Mouse (Mus musculus) adrenal gland, postnatal 0 days (tissue): ENCODE measurements around the gene Lta. TPM values are rescaled to one million over a fixed set of nuclear protein-coding genes. Genes with fewer than 3 reads are reported as not detected.

Experiments
- microRNA-seq: library from miRNA; unstranded; fragments of <30 nt; microRNA quantifications from one replicate; pipeline ENCODE4, GENCODE M21; 2016; ENCODE audit warnings: borderline replicate concordance; ENCODE audit not compliant: insufficient number of aligned reads
- polyA plus RNA-seq: library from polyadenylated mRNA; unstranded; fragments of >200 nt; fragmentation: Nextera tagmentation; extraction: Ambion mirVana; gene quantifications from 2 replicates; pipeline ENCODE4 v1.2.1, GENCODE M21; 2015

The Lta gene
- polyA plus RNA-seq: 0.09 and 0.25 TPM in 2 replicates

GRCm38 (mm10) chr17:35204494-35205379, at the start of gene Lta:
Gene Lta, minus strand, starts transcription at chr17:35205351.

GRCm38 (mm10) chr17:35241305-35242014, 36.3 kb upstream of the Lta start, which contains the start of gene Ddx39b:
Gene Ddx39b, plus strand, starts transcription at chr17:35241746.

GRCm38 (mm10) chr17:35235614-35236389, 30.7 kb upstream of the Lta start, which contains the start of gene Nfkbil1:
Gene Nfkbil1, minus strand, starts transcription at chr17:35235792.

GRCm38 (mm10) chr17:35233114-35233980, 28.2 kb upstream of the Lta start, which contains the start of gene Atp6v1g2:
Gene Atp6v1g2, plus strand, starts transcription at chr17:35233660.

DNA sequence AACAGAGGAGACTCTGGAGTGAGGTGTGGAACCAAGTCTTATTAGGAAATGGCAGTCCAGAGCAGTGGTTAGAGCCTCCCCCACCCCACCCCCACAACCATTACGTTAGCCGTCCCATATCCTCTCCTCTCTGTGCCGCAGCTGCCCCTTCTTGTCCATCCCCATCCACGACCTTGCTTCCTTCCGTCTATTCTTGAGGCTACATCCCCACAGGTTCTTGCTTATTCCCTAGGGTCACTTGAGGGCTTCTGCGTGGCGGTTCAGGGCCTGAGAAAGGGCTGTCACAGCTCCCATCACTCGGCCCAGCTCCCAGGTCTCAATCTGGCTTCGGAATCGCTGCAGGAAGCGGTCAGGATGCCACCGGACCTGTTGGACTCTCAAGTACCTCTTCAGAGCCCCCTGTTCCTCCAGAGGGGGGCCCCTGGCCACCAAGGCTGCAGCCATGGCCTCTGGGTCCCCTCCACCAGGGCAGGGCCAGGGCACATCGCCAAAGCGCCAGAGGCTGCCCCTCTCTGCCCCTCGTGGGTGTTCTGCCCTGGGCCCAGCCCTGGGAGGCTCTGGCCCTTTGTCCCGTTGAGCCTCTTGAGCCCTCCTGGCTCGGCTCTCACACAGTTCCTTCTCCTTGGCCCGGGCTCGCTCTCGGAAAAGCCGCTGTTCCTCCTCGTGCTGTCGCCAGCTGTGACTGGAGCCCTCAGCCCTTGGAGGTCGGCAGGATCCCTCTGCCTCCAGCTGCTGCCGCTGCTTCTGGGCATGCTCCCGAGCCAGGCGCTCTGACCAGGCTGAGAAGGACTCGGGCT, 15.2 kb upstream of the Lta start, which contains the start of gene Gm16181:
Gm16181 (plus strand) TSS at position 679 of the 797 bp plus-strand sequence.

DNA sequence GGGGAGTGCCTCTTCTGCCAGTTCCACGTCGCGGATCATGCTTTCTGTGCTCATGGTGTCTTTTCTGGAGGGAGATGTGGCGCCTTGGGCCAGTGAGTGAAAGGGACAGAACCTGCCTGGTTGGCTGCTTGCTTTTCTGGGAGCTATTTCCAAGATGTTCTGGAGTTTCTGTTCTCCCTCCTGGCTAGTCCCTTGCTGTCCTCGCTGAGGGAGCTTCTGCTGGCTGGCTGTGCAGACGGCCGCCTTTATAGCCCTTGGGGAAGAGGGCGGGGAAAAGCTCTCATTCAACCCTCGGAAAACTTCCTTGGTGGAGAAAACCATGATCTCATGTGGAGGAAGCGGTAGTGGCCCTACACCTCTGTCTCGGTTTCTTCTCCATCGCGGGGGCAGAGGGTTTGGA, 3.4 kb downstream of the Lta start, which contains the start of gene Tnf:
Tnf (minus strand) TSS at position 221 of the 400 bp plus-strand sequence.

DNA sequence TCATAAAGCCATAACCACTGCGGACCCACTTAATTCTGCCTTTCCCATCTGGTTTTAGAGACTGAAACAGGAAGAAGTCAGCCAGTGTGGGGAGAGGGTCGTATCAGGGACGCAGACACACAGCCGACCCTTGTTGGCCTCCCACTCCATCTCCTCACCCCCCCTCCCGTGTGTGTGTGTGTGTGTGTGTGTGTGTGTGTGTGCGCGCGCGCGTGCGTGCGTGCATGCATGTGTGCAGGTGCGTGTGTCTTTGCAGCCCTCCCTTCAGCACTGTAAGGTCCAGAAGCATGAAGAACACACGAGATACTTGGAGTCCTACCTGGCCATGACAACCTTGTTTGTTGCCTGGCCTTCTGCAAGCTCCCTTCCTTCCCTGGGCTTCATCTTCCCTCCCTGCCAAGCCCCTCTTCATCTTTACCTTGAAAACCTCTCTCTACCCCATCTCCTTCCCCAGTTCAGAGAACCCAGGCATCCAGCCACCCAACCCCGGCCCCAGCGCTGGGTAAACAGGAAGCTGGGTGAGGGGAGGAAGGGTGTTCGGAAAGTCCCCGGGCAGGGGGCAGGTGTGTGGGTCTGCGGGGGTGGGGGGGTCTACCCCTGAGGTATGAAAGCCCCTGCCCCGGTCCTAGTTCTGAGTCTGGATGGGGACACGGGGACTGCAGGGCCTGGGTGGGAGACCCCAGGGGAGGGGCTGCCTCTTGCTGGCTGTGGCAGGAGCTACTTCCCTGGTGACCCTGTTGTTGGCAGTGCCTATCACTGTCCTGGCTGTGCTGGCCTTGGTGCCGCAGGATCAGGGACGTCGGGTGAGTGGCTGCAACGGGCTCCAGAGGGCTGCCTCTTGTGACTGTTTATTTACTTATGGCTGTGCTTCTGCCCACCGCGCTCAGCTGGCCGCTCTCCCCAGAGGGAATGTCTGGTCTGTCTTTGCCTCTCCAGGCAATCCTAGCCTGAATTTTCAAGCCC, 11.0 kb downstream of the Lta start, which contains the start of gene Ltb:
Ltb (plus strand) TSS at position 559 of the 963 bp plus-strand sequence.

GRCm38 (mm10) chr17:35187959-35188610, 17.1 kb downstream of the Lta start, which contains the start of gene Lst1:
Gene Lst1, minus strand, starts transcription at chr17:35188439.

GRCm38 (mm10) chr17:35175968-35176367, 29.2 kb downstream of the Lta start, which contains the start of gene Aif1:
Gene Aif1, minus strand, starts transcription at chr17:35176068.

GRCm38 (mm10) chr17:35164568-35165450, 40.3 kb downstream of the Lta start, which contains the start of gene Prrc2a:
Gene Prrc2a, minus strand, starts transcription at chr17:35164897.

Small RNAs within 50 kb of the gene (microRNA-seq; reads per million reads assigned to microRNA genes)
- gene Mir6973a (not detected), gene Mir6974 (not detected), gene Mir6975 (not detected), gene Mir8094 (not detected)

Other genes with a start within 250 kb of the Lta start
- gene Hspa1b, start 246.1 kb downstream of the Lta start, polyA plus RNA-seq: 1.4 and 1.6 TPM in 2 replicates
- gene Gm20481, start 235.4 kb downstream of the Lta start, polyA plus RNA-seq: not detected in 2 replicates
- 11.8 and 21.4 TPM in 2 replicates for gene Hspa1a, start 233.2 kb downstream of the Lta start, polyA plus RNA-seq
- gene Hspa1l, start 232.6 kb downstream of the Lta start, polyA plus RNA-seq: 0.11 and 0.17 TPM in 2 replicates
- gene Lsm2, start 223.5 kb downstream of the Lta start, polyA plus RNA-seq: 62.8 and 87.8 TPM in 2 replicates
- gene Vars, start 204.4 kb downstream of the Lta start, polyA plus RNA-seq: 31.9 and 37.8 TPM in 2 replicates
- gene Vwa7, start 188.8 kb downstream of the Lta start, polyA plus RNA-seq: 0.21 and 0.35 TPM in 2 replicates
- gene Sapcd1, start 177.3 kb downstream of the Lta start, polyA plus RNA-seq: 4.2 and 6.4 TPM in 2 replicates
- 2.5 and 3.4 TPM in 2 replicates for gene Msh5, start 158.6 kb downstream of the Lta start, polyA plus RNA-seq
- 309 and 357 TPM in 2 replicates for gene Clic1, start 155.4 kb downstream of the Lta start, polyA plus RNA-seq
- gene Ddah2, start 146.3 kb downstream of the Lta start, polyA plus RNA-seq: 134 and 219 TPM in 2 replicates
- gene Ly6g6c, start 140.0 kb downstream of the Lta start, polyA plus RNA-seq: 0.19 and 0.61 TPM in 2 replicates
- 0.55 and 0.69 TPM in 2 replicates for gene Mpig6b, start 139.2 kb downstream of the Lta start, polyA plus RNA-seq
- 0.12 and 0.55 TPM in 2 replicates for gene Ly6g6e, start 128.4 kb downstream of the Lta start, polyA plus RNA-seq
- gene Ly6g6d, start 127.3 kb downstream of the Lta start, polyA plus RNA-seq: 1.4 and 2.1 TPM in 2 replicates
- gene Ly6g6f, start 119.7 kb downstream of the Lta start, polyA plus RNA-seq: 0.22 and 0.73 TPM in 2 replicates
- 94.1 and 104 TPM in 2 replicates for gene Abhd16a, start 116.1 kb downstream of the Lta start, polyA plus RNA-seq
- not detected in 2 replicates for gene Ly6g5c, start 97.1 kb downstream of the Lta start, polyA plus RNA-seq
- gene Ly6g5b, start 89.9 kb downstream of the Lta start, polyA plus RNA-seq: 0.30 and 0.47 TPM in 2 replicates
- 14.4 and 16.6 TPM in 2 replicates for gene Gpank1, start 83.9 kb downstream of the Lta start, polyA plus RNA-seq
- gene Csnk2b, start 83.3 kb downstream of the Lta start, polyA plus RNA-seq: 161 and 223 TPM in 2 replicates
- 8.9 and 11.5 TPM in 2 replicates for gene D17H6S53E, start 79.0 kb downstream of the Lta start, polyA plus RNA-seq
- gene Apom, start 73.3 kb downstream of the Lta start, polyA plus RNA-seq: 26.8 and 40.5 TPM in 2 replicates
- 40.7 and 47.0 TPM in 2 replicates for gene Bag6, start 70.2 kb downstream of the Lta start, polyA plus RNA-seq
- 64.0 and 83.9 TPM in 2 replicates for gene Prrc2a, start 40.5 kb downstream of the Lta start, polyA plus RNA-seq
- 28.3 and 48.7 TPM in 2 replicates for gene Aif1, start 29.3 kb downstream of the Lta start, polyA plus RNA-seq
- 25.5 and 35.9 TPM in 2 replicates for gene Lst1, start 16.9 kb downstream of the Lta start, polyA plus RNA-seq
- gene Ltb, start 10.9 kb downstream of the Lta start, polyA plus RNA-seq: 2.1 and 4.4 TPM in 2 replicates
- 0.26 and 0.39 TPM in 2 replicates for gene Tnf, start 3.3 kb downstream of the Lta start, polyA plus RNA-seq
- gene Gm16181, start 15.5 kb upstream of the Lta start, polyA plus RNA-seq: 0.37 TPM in 1 of 2 replicates, not detected in the other
- 9.4 and 13.5 TPM in 2 replicates for gene Atp6v1g2, start 28.3 kb upstream of the Lta start, polyA plus RNA-seq
- 15.2 and 18.3 TPM in 2 replicates for gene Nfkbil1, start 30.4 kb upstream of the Lta start, polyA plus RNA-seq
- 140 and 197 TPM in 2 replicates for gene Ddx39b, start 36.4 kb upstream of the Lta start, polyA plus RNA-seq
- gene H2-D1, start 57.4 kb upstream of the Lta start, polyA plus RNA-seq: 191 and 238 TPM in 2 replicates
- gene H2-Q1, start 115.1 kb upstream of the Lta start, polyA plus RNA-seq: 0.07 and 0.44 TPM in 2 replicates
- 0.69 and 2.1 TPM in 2 replicates for gene H2-Q2, start 136.9 kb upstream of the Lta start, polyA plus RNA-seq
- 6.1 and 9.2 TPM in 2 replicates for gene H2-Q4, start 174.3 kb upstream of the Lta start, polyA plus RNA-seq
- gene H2-Q6, start 219.5 kb upstream of the Lta start, polyA plus RNA-seq: 0.16 and 1.2 TPM in 2 replicates
- 2.4 and 3.1 TPM in 2 replicates for gene H2-Q7, start 233.8 kb upstream of the Lta start, polyA plus RNA-seq